Mouse (Mus musculus) forebrain, embryonic 13.5 days (tissue): ENCODE results near the gene Gm45208. TPM values are rescaled to one million over a fixed set of nuclear protein-coding genes. Genes with fewer than 3 reads are reported as not detected.

Source experiments
- ATAC-seq: fragments of 200-750 bp; cut with Nextera tagmentation; 2 replicates; pipeline ENCODE4 v1.8.0; 2017
- H3K27ac ChIP-seq: fragments of 300-500 bp; sonication (generic); 2 replicates; pipeline ENCODE4 v1.5.1; 2015; ENCODE audit warnings: inconsistent platforms, mild to moderate bottlenecking, moderate library complexity
- H3K27me3 ChIP-seq: fragments of 300-500 bp; sonication (generic); 2 replicates; pipeline ENCODE4 v1.6.1; 2015; ENCODE audit warnings: mild to moderate bottlenecking, inconsistent platforms
- H3K36me3 ChIP-seq: fragments of 300-500 bp; sonication (generic); 2 replicates; pipeline ENCODE4 v1.6.1; 2015; ENCODE audit warnings: mild to moderate bottlenecking, inconsistent platforms; ENCODE audit not compliant: poor library complexity, severe bottlenecking
- H3K4me1 ChIP-seq: fragments of 300-500 bp; sonication (generic); 2 replicates; pipeline ENCODE4 v1.6.1; 2015; ENCODE audit warnings: inconsistent platforms
- H3K4me2 ChIP-seq: fragments of 300-500 bp; sonication (generic); 2 replicates; pipeline ENCODE4 v1.6.1; 2015; ENCODE audit warnings: inconsistent platforms, mild to moderate bottlenecking, moderate library complexity
- H3K4me3 ChIP-seq: fragments of 300-500 bp; sonication (generic); 2 replicates; pipeline ENCODE4 v1.5.1; 2015; ENCODE audit warnings: mild to moderate bottlenecking, inconsistent platforms
- H3K9ac ChIP-seq: fragments of 300-500 bp; sonication (generic); 2 replicates; pipeline ENCODE4 v1.6.1; 2015; ENCODE audit warnings: mild to moderate bottlenecking, inconsistent platforms
- H3K9me3 ChIP-seq: fragments of 300-500 bp; sonication (generic); replicated peaks from 2 replicates; pipeline ENCODE4 v1.6.1; 2016; ENCODE audit warnings: inconsistent platforms
- WGBS: fragments of 180-500 bp; shearing (Covaris S2); methylation state at CpG from one replicate; pipeline ENCODE4 v1.1.7; 2015; 5-methylcytosine and 5-hydroxymethylcytosine counted together
- polyA plus RNA-seq: library from polyadenylated mRNA; unstranded; fragments of >200 nt; fragmentation: Nextera tagmentation; extraction: Ambion mirVana; gene quantifications from 2 replicates; pipeline ENCODE4 v1.2.1, GENCODE M21; 2015

Gene Gm45208
- polyA plus RNA-seq, 1 experiment from 2014 or later = 0.53 TPM

- 17% methylated on average over 21 of the region's 21 CpGs for WGBS
- ATAC-seq = peak; percentile 7; the same call in 1 of the 2 replicates
- H3K4me3 ChIP-seq = peak overlapping the region; percentile 61
- H3K4me1 ChIP-seq = peaks cover 21% of the 10 kb centered on the region
- no peaks in the 10 kb centered on the region for H3K9me3 ChIP-seq
- no peaks in the 10 kb centered on the region for H3K27me3 ChIP-seq
- H3K4me2 ChIP-seq = peak overlapping the region; percentile 70
- no peak overlapping the region for H3K27ac ChIP-seq
- peaks cover 15% of the 10 kb centered on the region; the same call in 1 of the 2 replicates for H3K36me3 ChIP-seq
- H3K9ac ChIP-seq = peak overlapping the region; percentile 74
Observed at GRCm38 (mm10) chrX:7762921-7763197, 40.8 kb downstream of the Gm45208 start.

GRCm38 (mm10) chrX:7763631-7764393 lies 41.8 kb downstream of the Gm45208 start:
- Histone ChIP-seq H3K9me3 (no peaks in the 10 kb centered on the region), H3K4me3 (peak overlapping the region; percentile 61), H3K4me2 (peak overlapping the region; percentile 70), H3K27me3 (no peaks in the 10 kb centered on the region), H3K4me1 (peaks cover 21% of the 10 kb centered on the region), H3K9ac (peak overlapping the region; percentile 74), H3K36me3 (peaks cover 24% of the 10 kb centered on the region; the same call in 1 of the 2 replicates), H3K27ac (no peak overlapping the region)
- 24% methylated on average over 22 of the region's 22 CpGs for WGBS
- no peak for ATAC-seq

DNA sequence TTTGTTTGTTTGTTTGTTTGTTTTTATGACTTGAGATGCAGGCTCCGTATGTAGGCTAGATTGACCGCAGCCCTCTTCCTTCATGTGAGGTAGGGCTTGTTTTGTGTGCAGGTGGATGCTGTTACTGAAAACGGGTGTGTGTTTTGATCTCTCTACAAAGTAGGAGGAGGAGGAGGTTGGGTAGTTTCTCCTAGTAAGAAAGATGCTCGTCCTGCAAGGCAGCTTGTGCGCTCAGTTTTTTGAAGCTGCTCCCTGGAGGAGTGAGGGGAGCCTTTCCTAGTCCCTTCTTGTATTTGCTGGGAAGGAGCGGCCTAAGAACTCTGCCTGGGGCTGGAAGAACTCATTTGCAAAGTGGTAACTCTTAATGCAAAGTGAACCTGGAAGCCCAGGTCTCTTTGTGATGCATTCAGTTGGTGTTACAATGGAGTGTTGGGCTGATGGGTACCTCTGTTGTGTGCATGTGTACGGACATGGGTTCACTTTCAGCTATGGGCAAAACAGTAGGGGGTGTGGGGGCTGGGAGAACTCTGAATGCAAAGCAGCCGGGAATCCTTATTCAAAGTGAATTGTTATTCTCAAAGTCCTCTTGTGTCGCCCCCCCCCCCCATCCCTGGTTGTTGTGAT lies 42.7 kb downstream of the Gm45208 start:
- Histone ChIP-seq H3K4me3 (peak overlapping the region; percentile 61), H3K4me1 (peaks cover 21% of the 10 kb centered on the region), H3K36me3 (peaks cover 25% of the 10 kb centered on the region; the same call in 1 of the 2 replicates), H3K27me3 (no peaks in the 10 kb centered on the region), H3K27ac (no peak overlapping the region), H3K4me2 (peak overlapping the region; percentile 70), H3K9ac (peak overlapping the region; percentile 74; the same call in 1 of the 2 replicates), H3K9me3 (no peaks in the 10 kb centered on the region)
- no peak for ATAC-seq
- WGBS = 16% methylated on average over 9 of the region's 9 CpGs

- Histone ChIP-seq H3K27ac (no peak overlapping the region), H3K4me1 (peaks cover 21% of the 10 kb centered on the region), H3K9me3 (no peaks in the 10 kb centered on the region), H3K27me3 (no peaks in the 10 kb centered on the region), H3K4me2 (peak overlapping the region; percentile 70), H3K9ac (peak overlapping the region; percentile 37; the same call in 1 of the 2 replicates), H3K4me3 (peak overlapping the region; percentile 61), H3K36me3 (peaks cover 30% of the 10 kb centered on the region; the same call in 1 of the 2 replicates)
- WGBS = 26% methylated on average over 12 of the region's 13 CpGs
- ATAC-seq = no peak
Observed at GRCm38 (mm10) chrX:7765281-7765670, 43.2 kb downstream of the Gm45208 start.

DNA sequence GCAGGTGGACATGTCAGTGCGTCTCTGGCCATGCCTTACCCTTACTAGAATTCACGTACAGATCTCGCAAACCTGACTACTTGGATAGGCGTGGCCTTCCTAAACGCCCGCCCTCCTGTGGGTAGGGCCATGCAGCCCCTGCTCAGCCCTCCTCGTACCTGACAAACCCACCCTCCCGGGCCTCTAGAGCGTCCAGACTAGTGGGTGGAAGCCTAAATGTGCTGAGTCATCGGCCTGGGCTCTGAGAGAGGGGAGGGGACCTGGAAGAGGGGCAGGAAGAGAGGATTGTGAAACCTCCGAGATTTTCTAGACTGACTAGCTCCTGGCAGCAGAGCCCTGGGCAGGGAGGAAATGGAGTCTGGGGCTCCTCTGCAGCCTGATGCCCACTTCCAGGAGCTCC lies 43.7 kb downstream of the Gm45208 start:
- WGBS = 26% methylated on average over 11 of the region's 11 CpGs
- peak; percentile 31; the same call in 1 of the 2 replicates for ATAC-seq
- peak overlapping the region; percentile 70 for H3K4me2 ChIP-seq
- H3K27me3 ChIP-seq = no peaks in the 10 kb centered on the region
- no peak overlapping the region for H3K27ac ChIP-seq
- peaks cover 34% of the 10 kb centered on the region; the same call in 1 of the 2 replicates for H3K36me3 ChIP-seq
- peak overlapping the region; percentile 61 for H3K4me3 ChIP-seq
- H3K4me1 ChIP-seq = peaks cover 21% of the 10 kb centered on the region
- peak overlapping the region; percentile 37; the same call in 1 of the 2 replicates for H3K9ac ChIP-seq
- no peaks in the 10 kb centered on the region for H3K9me3 ChIP-seq

DNA sequence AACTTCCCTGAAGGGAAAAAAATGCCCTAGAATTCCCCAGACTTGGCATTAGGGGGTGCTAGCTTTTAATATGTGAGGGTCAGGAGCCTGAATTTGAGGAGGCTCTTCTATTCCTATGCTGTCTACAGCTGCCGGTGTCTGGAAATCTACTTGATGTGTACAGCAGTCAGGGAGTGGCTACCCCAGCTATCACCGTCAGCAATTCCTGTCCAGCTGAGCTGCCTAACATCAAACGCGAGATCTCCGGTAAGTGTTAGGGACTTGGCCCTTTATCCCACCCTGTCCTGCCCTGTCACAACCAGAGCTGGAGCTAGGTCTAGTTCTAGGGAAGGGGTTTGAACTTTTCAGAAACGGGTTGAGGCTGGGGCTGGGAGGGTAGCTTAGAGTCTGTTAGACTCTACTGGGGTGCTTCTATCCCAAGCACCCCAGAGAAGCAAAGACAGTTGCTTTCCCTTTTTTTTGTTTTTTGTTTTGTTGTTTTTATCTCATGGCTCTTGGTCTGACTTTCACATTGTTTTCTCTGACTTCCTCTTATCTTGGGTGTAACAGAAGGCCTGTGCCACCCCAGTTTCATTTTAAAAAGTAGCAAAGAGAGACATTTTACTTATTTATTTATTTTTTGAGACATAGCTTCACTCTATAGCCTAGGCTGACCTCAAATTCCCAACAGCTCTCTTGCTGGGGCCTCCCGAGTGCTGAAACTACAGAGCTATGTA lies 47.4 kb downstream of the Gm45208 start:
- H3K4me2 ChIP-seq = no peak overlapping the region
- peaks cover 12% of the 10 kb centered on the region for H3K4me1 ChIP-seq
- no peak overlapping the region for H3K27ac ChIP-seq
- H3K27me3 ChIP-seq = no peaks in the 10 kb centered on the region
- H3K9ac ChIP-seq = no peak overlapping the region
- no peak overlapping the region for H3K4me3 ChIP-seq
- no peaks in the 10 kb centered on the region; the same call in 1 of the 2 replicates for H3K9me3 ChIP-seq
- ATAC-seq = no peak
- WGBS = 93% methylated on average over 7 of the region's 7 CpGs
- H3K36me3 ChIP-seq = peaks cover 55% of the 10 kb centered on the region; the same call in 1 of the 2 replicates

- Histone ChIP-seq H3K36me3 (peaks cover 41% of the 10 kb centered on the region; the same call in 1 of the 2 replicates), H3K9ac (no peak overlapping the region), H3K4me2 (no peak overlapping the region), H3K4me1 (no peaks in the 10 kb centered on the region), H3K27me3 (no peaks in the 10 kb centered on the region), H3K4me3 (no peak overlapping the region), H3K9me3 (no peaks in the 10 kb centered on the region; the same call in 1 of the 2 replicates), H3K27ac (no peak overlapping the region)
- 54% methylated on average over 2 of the region's 2 CpGs for WGBS
- no peak for ATAC-seq
Observed at GRCm38 (mm10) chrX:7772766-7773165, 50.7 kb downstream of the Gm45208 start.

- Histone ChIP-seq H3K27ac (no peak overlapping the region), H3K4me3 (no peak overlapping the region), H3K36me3 (peaks cover 22% of the 10 kb centered on the region; the same call in 1 of the 2 replicates), H3K9ac (no peak overlapping the region), H3K4me2 (no peak overlapping the region), H3K9me3 (no peaks in the 10 kb centered on the region; the same call in 1 of the 2 replicates), H3K27me3 (no peaks in the 10 kb centered on the region), H3K4me1 (no peaks in the 10 kb centered on the region)
- ATAC-seq = no peak
- 75% methylated on average over 9 of the region's 9 CpGs for WGBS
Observed at GRCm38 (mm10) chrX:7775501-7776205, 53.6 kb downstream of the Gm45208 start.

- no peaks in the 10 kb centered on the region for H3K9me3 ChIP-seq
- H3K4me2 ChIP-seq = no peak overlapping the region
- no peaks in the 10 kb centered on the region for H3K4me1 ChIP-seq
- no peak overlapping the region for H3K27ac ChIP-seq
- 48% methylated on average over 8 of the region's 8 CpGs for WGBS
- H3K36me3 ChIP-seq = peaks cover 16% of the 10 kb centered on the region; the same call in 1 of the 2 replicates
- no peaks in the 10 kb centered on the region for H3K27me3 ChIP-seq
- no peak overlapping the region for H3K4me3 ChIP-seq
- no peak overlapping the region for H3K9ac ChIP-seq
- ATAC-seq = peak; percentile 59
Observed at GRCm38 (mm10) chrX:7776329-7777082, 54.5 kb downstream of the Gm45208 start.

DNA sequence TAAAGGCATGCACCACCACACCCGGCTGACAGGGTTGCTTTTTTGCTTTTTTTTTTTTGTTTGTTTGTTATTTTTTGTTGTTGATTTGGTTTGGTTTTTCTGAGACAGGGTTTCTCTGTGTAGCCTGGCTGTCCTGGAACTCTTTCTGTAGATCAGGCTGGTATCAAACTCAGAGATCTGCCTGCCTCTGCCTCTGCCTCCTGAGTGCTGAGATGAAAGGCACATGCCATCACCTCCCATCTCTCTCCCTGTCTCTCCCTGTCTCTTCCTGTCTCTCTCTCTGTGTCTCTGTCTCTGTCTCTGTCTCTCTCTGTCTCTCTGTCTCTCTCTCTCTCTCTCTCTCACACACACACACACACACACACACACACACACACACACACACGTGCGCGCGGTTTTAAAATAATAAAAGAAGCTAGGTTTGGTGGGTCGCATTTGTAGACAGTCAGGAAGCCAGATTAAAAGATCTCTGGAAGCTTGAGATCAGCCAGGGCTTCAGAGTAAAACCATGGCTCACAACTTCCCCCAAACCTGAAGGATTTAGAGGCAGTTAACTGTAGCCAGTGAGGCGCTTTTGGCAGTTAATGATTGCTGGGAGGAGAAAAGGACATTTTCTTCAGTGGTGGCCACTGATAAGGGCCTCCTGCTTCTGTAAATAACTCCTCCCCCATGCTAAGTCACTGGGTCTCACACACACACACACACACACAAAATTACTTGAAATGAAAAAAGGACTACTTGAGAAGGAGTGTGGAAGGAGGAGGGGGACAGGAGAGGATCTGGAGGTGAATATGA lies 56.6 kb downstream of the Gm45208 start:
- Histone ChIP-seq H3K4me2 (no peak overlapping the region), H3K9ac (no peak overlapping the region), H3K27me3 (no peaks in the 10 kb centered on the region), H3K27ac (no peak overlapping the region), H3K9me3 (no peaks in the 10 kb centered on the region), H3K4me1 (no peaks in the 10 kb centered on the region), H3K4me3 (no peak overlapping the region), H3K36me3 (peaks cover 8% of the 10 kb centered on the region; the same call in 1 of the 2 replicates)
- WGBS = 84% methylated on average over 7 of the region's 7 CpGs
- ATAC-seq = no peak
